Mouse (Mus musculus): Measurements from ENCODE around the gene Tmem176a.
"Not testable (repeated sequence)": the region's sequence is repeated elsewhere in the genome, so short reads cannot be mapped to it uniquely, and the experiment has no call there.

The Tmem176a gene

GRCm38 (mm10) chr6:48842111-48842842 is 1.6 kb downstream of the Tmem176a start:
- DNase-seq (ENCODE audit: low spot score in 2 of 2), result peak in 1 of 2 experiments; percentile 39

GRCm38 (mm10) chr6:48845086-48845485 is 4.4 kb downstream of the Tmem176a start:
- no peak for DNase-seq (ENCODE audit: low spot score in 2 of 2)

GRCm38 (mm10) chr6:48851820-48852491 is 11.2 kb downstream of the Tmem176a start:
- DNase-seq (ENCODE audit: low spot score in 2 of 2), result no peak

- no peak for DNase-seq (ENCODE audit: low spot score in 2 of 2)
These were observed 13.4 kb downstream of the Tmem176a start for GRCm38 (mm10) chr6:48854155-48854554.

- no peak for DNase-seq (ENCODE audit: low spot score in 2 of 2)
These were observed 17.0 kb downstream of the Tmem176a start for GRCm38 (mm10) chr6:48857613-48858302.

GRCm38 (mm10) chr6:48860130-48860815 is 19.6 kb downstream of the Tmem176a start:
- peak; percentile 53 to 66 for DNase-seq (ENCODE audit: low spot score in 2 of 2)

- DNase-seq (ENCODE audit: low spot score in 2 of 2), result no peak
These were observed 20.1 kb downstream of the Tmem176a start for GRCm38 (mm10) chr6:48860851-48861250.

GRCm38 (mm10) chr6:48861616-48862280 is 21.0 kb downstream of the Tmem176a start:
- no peak for DNase-seq (ENCODE audit: low spot score in 2 of 2)

GRCm38 (mm10) chr6:48862816-48863215 is 22.1 kb downstream of the Tmem176a start:
- DNase-seq (ENCODE audit: low spot score in 2 of 2), result no peak

GRCm38 (mm10) chr6:48863488-48863887 is 22.8 kb downstream of the Tmem176a start:
- DNase-seq (ENCODE audit: low spot score in 2 of 2), result no peak

- DNase-seq (ENCODE audit: low spot score in 2 of 2), result no peak
These were observed 23.5 kb downstream of the Tmem176a start for GRCm38 (mm10) chr6:48864181-48864580.

- DNase-seq (ENCODE audit: low spot score in 2 of 2), result no peak
These were observed 24.0 kb downstream of the Tmem176a start for GRCm38 (mm10) chr6:48864723-48865122.

- DNase-seq (ENCODE audit: low spot score in 2 of 2), result no peak
These were observed 24.5 kb downstream of the Tmem176a start for GRCm38 (mm10) chr6:48865152-48865745.

- DNase-seq (ENCODE audit: low spot score in 2 of 2), result not testable (repeated sequence)
These were observed 25.7 kb downstream of the Tmem176a start for GRCm38 (mm10) chr6:48866355-48866950.

GRCm38 (mm10) chr6:48867158-48867557 is 26.4 kb downstream of the Tmem176a start:
- no peak for DNase-seq (ENCODE audit: low spot score in 2 of 2)

- no peak for DNase-seq (ENCODE audit: low spot score in 2 of 2)
These were observed 29.1 kb downstream of the Tmem176a start for GRCm38 (mm10) chr6:48869774-48870173.

- DNase-seq (ENCODE audit: low spot score in 2 of 2), result no peak
These were observed 31.9 kb downstream of the Tmem176a start, which contains the start of gene Aoc1 for GRCm38 (mm10) chr6:48872596-48872995. TSS of gene Aoc1 (plus strand) at chr6:48872896.

- DNase-seq (ENCODE audit: low spot score in 2 of 2), result no peak
These were observed 33.9 kb downstream of the Tmem176a start for GRCm38 (mm10) chr6:48874576-48874975.

- no peak for DNase-seq (ENCODE audit: low spot score in 2 of 2)
These were observed 34.8 kb downstream of the Tmem176a start for GRCm38 (mm10) chr6:48875515-48875914.

- DNase-seq (ENCODE audit: low spot score in 2 of 2), result no peak
These were observed 35.9 kb downstream of the Tmem176a start for GRCm38 (mm10) chr6:48876510-48877135.

Data from cerebellum, postnatal 4 days (tissue).